Mouse (Mus musculus): ENCODE results near the gene Tpmt. TPM values are rescaled to one million over a fixed set of nuclear protein-coding genes. Genes with fewer than 3 reads are reported as not detected.

Gene Tpmt
- total and polyA plus RNA-seq, 2 experiments from 2014 or later, result 12.1 to 14.4 TPM

- H3K27me3 ChIP-seq (ENCODE audit: insufficient read depth, low read length), result no peaks in the 10 kb centered on the region
- no peak overlapping the region for H3K27ac ChIP-seq
- 66% methylated on average over 8 of the region's 8 CpGs for WGBS
- H3K9ac ChIP-seq (replicated peaks; ENCODE audit: low read length), result no peak overlapping the region
- ATAC-seq (no peak), DNase-seq (ENCODE audit: low spot score) (no peak)
- H3K9me3 ChIP-seq (ENCODE audit: low read length), result no peaks in the 10 kb centered on the region
- H3K4me3 ChIP-seq (ENCODE audit: low read length), result no peak overlapping the region
- H3K36me3 ChIP-seq (ENCODE audit: insufficient read depth, low read length), result no peaks in the 10 kb centered on the region
- no peaks in the 10 kb centered on the region for H3K4me1 ChIP-seq (ENCODE audit: insufficient read depth, low read length)
- TF ChIP-seq CTCF (IDR thresholded peaks at IDR 0.05; ENCODE audit: low read depth), result no peak
- H3K4me2 ChIP-seq (ENCODE audit: low read depth, low read length), result no peak overlapping the region
Measured at GRCm38 (mm10) chr13:46987941-46988340, 56.6 kb downstream of the Tpmt start.

- ATAC-seq, result no peak
- H3K27me3 ChIP-seq (ENCODE audit: insufficient read depth, low read length), result no peaks in the 10 kb centered on the region
- H3K27ac ChIP-seq, result no peak overlapping the region
- WGBS, result 62% methylated on average over 6 of the region's 6 CpGs
- no peak overlapping the region for H3K4me2 ChIP-seq (ENCODE audit: low read depth, low read length)
- no peaks in the 10 kb centered on the region for H3K36me3 ChIP-seq (ENCODE audit: insufficient read depth, low read length)
- no peak overlapping the region for H3K9ac ChIP-seq (replicated peaks; ENCODE audit: low read length)
- DNase-seq (ENCODE audit: low spot score), result no peak
- no peaks in the 10 kb centered on the region for H3K4me1 ChIP-seq (ENCODE audit: insufficient read depth, low read length)
- no peaks in the 10 kb centered on the region for H3K9me3 ChIP-seq (ENCODE audit: low read length)
- no peak for TF ChIP-seq CTCF (IDR thresholded peaks at IDR 0.05; ENCODE audit: low read depth)
- no peak overlapping the region for H3K4me3 ChIP-seq (ENCODE audit: low read length)
Measured at GRCm38 (mm10) chr13:46986208-46986607, 58.3 kb downstream of the Tpmt start.

- TF ChIP-seq CTCF (IDR thresholded peaks at IDR 0.05; ENCODE audit: low read depth), result no peak
- ATAC-seq (no peak), DNase-seq (ENCODE audit: low spot score) (no peak)
- Histone ChIP-seq H3K27me3 (ENCODE audit: insufficient read depth, low read length) (no peaks in the 10 kb centered on the region), H3K36me3 (ENCODE audit: insufficient read depth, low read length) (no peaks in the 10 kb centered on the region), H3K4me2 (ENCODE audit: low read depth, low read length) (no peak overlapping the region), H3K4me3 (ENCODE audit: low read length) (no peak overlapping the region), H3K9ac (replicated peaks; ENCODE audit: low read length) (no peak overlapping the region), H3K27ac (no peak overlapping the region), H3K9me3 (ENCODE audit: low read length) (no peaks in the 10 kb centered on the region), H3K4me1 (ENCODE audit: insufficient read depth, low read length) (no peaks in the 10 kb centered on the region)
- WGBS, result 97% methylated on average over 2 of the region's 2 CpGs
Measured at GRCm38 (mm10) chr13:46983878-46984277, 60.7 kb downstream of the Tpmt start.

GRCm38 (mm10) chr13:46979836-46980490 lies 64.6 kb downstream of the Tpmt start:
- ATAC-seq (no peak), DNase-seq (ENCODE audit: low spot score) (no peak)
- H3K4me1 ChIP-seq (ENCODE audit: insufficient read depth, low read length), result no peaks in the 10 kb centered on the region
- H3K27me3 ChIP-seq (ENCODE audit: insufficient read depth, low read length), result no peaks in the 10 kb centered on the region
- H3K27ac ChIP-seq, result no peak overlapping the region
- no peak overlapping the region for H3K4me3 ChIP-seq (ENCODE audit: low read length)
- no peaks in the 10 kb centered on the region for H3K9me3 ChIP-seq (ENCODE audit: low read length)
- no peak for TF ChIP-seq CTCF (IDR thresholded peaks at IDR 0.05; ENCODE audit: low read depth)
- no peak overlapping the region for H3K4me2 ChIP-seq (ENCODE audit: low read depth, low read length)
- H3K9ac ChIP-seq (replicated peaks; ENCODE audit: low read length), result no peak overlapping the region
- no peaks in the 10 kb centered on the region for H3K36me3 ChIP-seq (ENCODE audit: insufficient read depth, low read length)
- 67% methylated on average over 13 of the region's 13 CpGs for WGBS

GRCm38 (mm10) chr13:46976532-46976931 lies 68.0 kb downstream of the Tpmt start:
- ATAC-seq (no peak), DNase-seq (ENCODE audit: low spot score) (no peak)
- no peaks in the 10 kb centered on the region for H3K4me1 ChIP-seq (ENCODE audit: insufficient read depth, low read length)
- peak; percentile 25 for TF ChIP-seq CTCF (IDR thresholded peaks at IDR 0.05; ENCODE audit: low read depth)
- no peak overlapping the region for H3K27ac ChIP-seq
- H3K9me3 ChIP-seq (ENCODE audit: low read length), result no peaks in the 10 kb centered on the region
- H3K27me3 ChIP-seq (ENCODE audit: insufficient read depth, low read length), result no peaks in the 10 kb centered on the region
- no peaks in the 10 kb centered on the region for H3K36me3 ChIP-seq (ENCODE audit: insufficient read depth, low read length)
- H3K4me3 ChIP-seq (ENCODE audit: low read length), result no peak overlapping the region
- 94% methylated on average over 7 of the region's 7 CpGs for WGBS
- no peak overlapping the region for H3K4me2 ChIP-seq (ENCODE audit: low read depth, low read length)
- H3K9ac ChIP-seq (replicated peaks; ENCODE audit: low read length), result no peak overlapping the region

- peak overlapping the region; percentile 64 for H3K4me2 ChIP-seq (ENCODE audit: low read depth, low read length)
- TF ChIP-seq CTCF (IDR thresholded peaks at IDR 0.05; ENCODE audit: low read depth), result no peak
- no peak overlapping the region for H3K9ac ChIP-seq (replicated peaks; ENCODE audit: low read length)
- H3K36me3 ChIP-seq (ENCODE audit: insufficient read depth, low read length), result no peaks in the 10 kb centered on the region
- no peak for ATAC-seq
- no peaks in the 10 kb centered on the region for H3K4me1 ChIP-seq (ENCODE audit: insufficient read depth, low read length)
- no peak overlapping the region for H3K27ac ChIP-seq
- no peaks in the 10 kb centered on the region for H3K27me3 ChIP-seq (ENCODE audit: insufficient read depth, low read length)
- H3K9me3 ChIP-seq (ENCODE audit: low read length), result no peaks in the 10 kb centered on the region
- WGBS, result 31% methylated on average over 4 of the region's 4 CpGs
- H3K4me3 ChIP-seq (ENCODE audit: low read length), result no peak overlapping the region
- no peak for DNase-seq (ENCODE audit: low spot score)
Measured at GRCm38 (mm10) chr13:46975930-46976329, 68.6 kb downstream of the Tpmt start.

GRCm38 (mm10) chr13:46975031-46975551 lies 69.4 kb downstream of the Tpmt start:
- H3K4me1 ChIP-seq (ENCODE audit: insufficient read depth, low read length), result no peaks in the 10 kb centered on the region
- no peaks in the 10 kb centered on the region for H3K27me3 ChIP-seq (ENCODE audit: insufficient read depth, low read length)
- peak; percentile 77 for DNase-seq (ENCODE audit: low spot score)
- ATAC-seq, result peak; percentile 96
- peak overlapping the region; percentile 32 for H3K4me3 ChIP-seq (ENCODE audit: low read length)
- peak overlapping the region; percentile 21; the same call in 1 of the 2 replicates for H3K9ac ChIP-seq (replicated peaks; ENCODE audit: low read length)
- H3K27ac ChIP-seq, result peak overlapping the region; percentile 46; the same call in 1 of the 2 replicates
- WGBS, result 12% methylated on average over 14 of the region's 14 CpGs
- no peaks in the 10 kb centered on the region for H3K9me3 ChIP-seq (ENCODE audit: low read length)
- no peaks in the 10 kb centered on the region for H3K36me3 ChIP-seq (ENCODE audit: insufficient read depth, low read length)
- peak overlapping the region; percentile 64 for H3K4me2 ChIP-seq (ENCODE audit: low read depth, low read length)
- TF ChIP-seq CTCF (IDR thresholded peaks at IDR 0.05; ENCODE audit: low read depth), result no peak

Other genes with a start within 250 kb of the Tpmt start
- gene Kif13a, start 114.9 kb downstream of the Tpmt start, total RNA-seq (2014; rRNA removed), result 21.6 and 48.7 TPM in 2 replicates
- 11.6 and 13.3 TPM in 2 replicates for gene Kif13a, start 114.9 kb downstream of the Tpmt start, polyA plus RNA-seq (2015; fragmentation: Nextera tagmentation; extraction: Ambion mirVana)
- 15.1 and 22.4 TPM in 2 replicates for gene Nhlrc1, start 29.9 kb downstream of the Tpmt start, total RNA-seq (2014; rRNA removed)
- gene Nhlrc1, start 29.9 kb downstream of the Tpmt start, polyA plus RNA-seq (2015; fragmentation: Nextera tagmentation; extraction: Ambion mirVana), result 13.0 and 14.1 TPM in 2 replicates
- 20.5 and 21.9 TPM in 2 replicates for gene Kdm1b, start 1.2 kb downstream of the Tpmt start, total RNA-seq (2014; rRNA removed)
- gene Kdm1b, start 1.2 kb downstream of the Tpmt start, polyA plus RNA-seq (2015; fragmentation: Nextera tagmentation; extraction: Ambion mirVana), result 10.7 and 11.9 TPM in 2 replicates
- 42.2 and 60.5 TPM in 2 replicates for gene Dek, start 61.5 kb upstream of the Tpmt start, total RNA-seq (2014; rRNA removed)
- gene Dek, start 61.5 kb upstream of the Tpmt start, polyA plus RNA-seq (2015; fragmentation: Nextera tagmentation; extraction: Ambion mirVana), result 131 and 136 TPM in 2 replicates
- 2.7 and 5.6 TPM in 2 replicates for gene Rnf144b, start 77.9 kb upstream of the Tpmt start, total RNA-seq (2014; rRNA removed)
- gene Rnf144b, start 77.9 kb upstream of the Tpmt start, polyA plus RNA-seq (2015; fragmentation: Nextera tagmentation; extraction: Ambion mirVana), result 1.7 and 1.8 TPM in 2 replicates